Comparison of ENCODE assay signal across 18 mouse cellular contexts in genomic region chr3:46340648-46341280, GRCm38 (mm10).
DNase-seq lines count a peak whose midpoint lies in the region; ATAC-seq lines count a peak whose summit lies in the region.
"Had no signal": no experiment of that assay in that cellular context is flagged by ENCODE, and none has a peak within 500 bp of the region (broad histone marks: within the 10 kb centered on the region; RNA-seq: fewer than 3 reads in every experiment).

No protein-coding gene starts in this region.

- H3K9ac ChIP-seq in forebrain, embryonic 13.5 days, result no peak overlapping the region
- H3K9ac ChIP-seq: embryonic facial prominence, embryonic 12.5 days had no signal

- ATAC-seq in frontal cortex, adult (ENCODE audit: low TSS enrichment), result peak; percentile 97
- ATAC-seq in forebrain, embryonic 13.5 days, result no peak
- ATAC-seq: forebrain, embryonic 14.5 days; forebrain, embryonic 16.5 days had no signal

- no peak overlapping the region for H3K4me2 ChIP-seq in forebrain, embryonic 13.5 days
- H3K4me2 ChIP-seq: embryonic facial prominence, embryonic 12.5 days had no signal

- H3K36me3 ChIP-seq in forebrain, embryonic 13.5 days (ENCODE audit: poor library complexity, severe bottlenecking), result no peaks in the 10 kb centered on the region
- H3K36me3 ChIP-seq: embryonic facial prominence, embryonic 10.5 days; embryonic facial prominence, embryonic 12.5 days had no signal

- WGBS in forebrain, embryonic 13.5 days, result 84% methylated on average over 2 of the region's 2 CpGs

- DNase-seq in frontal cortex, adult 2 months (ENCODE audit: extremely low spot score in 1 of 2, low spot score in 1 of 2), result no peak
- DNase-seq in 416B (ENCODE audit: low read depth) (peak; percentile 46), MEL-GATA-1-ER (ENCODE audit: extremely low read depth, low read depth) (peak; percentile 15)
- no peak for DNase-seq in urinary bladder, postnatal 36 days (ENCODE audit: low spot score in 2 of 2)
- DNase-seq: adrenal gland, adult 2 months; adrenal gland, postnatal 10 days; adrenal gland, postnatal 25 days; cerebellum, adult 11-12 months; cerebellum, adult 2 months; cerebellum, adult 9-10 months; cerebellum, postnatal 10 days; cerebellum, postnatal 25 days had no signal

- H3K4me1 ChIP-seq in forebrain, embryonic 13.5 days, result no peaks in the 10 kb centered on the region
- H3K4me1 ChIP-seq: embryonic facial prominence, embryonic 10.5 days; embryonic facial prominence, embryonic 12.5 days had no signal

- H3K4me3 ChIP-seq in forebrain, embryonic 13.5 days, result no peak overlapping the region
- H3K4me3 ChIP-seq: embryonic facial prominence, embryonic 10.5 days; embryonic facial prominence, embryonic 12.5 days had no signal

- no peak overlapping the region for H3K27ac ChIP-seq in forebrain, embryonic 13.5 days
- H3K27ac ChIP-seq: embryonic facial prominence, embryonic 10.5 days; embryonic facial prominence, embryonic 12.5 days had no signal

- no peaks in the 10 kb centered on the region for H3K27me3 ChIP-seq in forebrain, embryonic 13.5 days
- H3K27me3 ChIP-seq: embryonic facial prominence, embryonic 12.5 days had no signal

- no peaks in the 10 kb centered on the region for H3K9me3 ChIP-seq in forebrain, embryonic 13.5 days (replicated peaks)
- H3K9me3 ChIP-seq: embryonic facial prominence, embryonic 10.5 days; embryonic facial prominence, embryonic 12.5 days had no signal

Comparison
In these comparisons a context has a peak if more than half of its experiments do, and no peak if none do; other contexts are left out.
1. DNase-seq: peak in 416B (single experiment) and MEL-GATA-1-ER (single experiment); none in frontal cortex, adult 2 months (0 of 2) and urinary bladder, postnatal 36 days (0 of 2).